In the genomic region with DNA sequence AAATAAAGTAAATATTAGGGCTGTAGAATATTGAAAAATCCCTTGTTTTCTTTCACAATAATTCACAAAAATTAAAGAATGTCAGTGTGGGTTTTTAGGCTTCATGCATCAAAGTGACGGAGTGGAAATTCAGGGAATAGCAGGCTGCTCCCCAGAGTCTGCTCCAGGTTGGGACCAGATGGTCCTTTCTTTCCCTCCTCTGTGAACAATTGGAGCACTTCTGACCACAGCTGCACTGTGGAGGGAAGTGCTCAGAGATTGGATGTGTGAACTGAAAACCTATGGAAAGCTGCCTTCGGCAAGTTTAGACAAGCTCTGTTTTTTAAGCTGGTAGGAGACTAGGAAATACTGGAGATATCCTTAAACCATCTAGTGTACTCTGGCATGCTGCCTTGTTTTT, we compare ENCODE assay signal across 15 mouse cellular contexts.
DNase-seq lines count a peak whose midpoint lies in the region; ATAC-seq and TF ChIP-seq lines count a peak whose summit lies in the region.
"Had no signal": no experiment of that assay in that cellular context is flagged by ENCODE, and none has a peak within 500 bp of the region (broad histone marks: within the 10 kb centered on the region; RNA-seq: fewer than 3 reads in every experiment).

No protein-coding gene starts in this region.

- no peaks in the 10 kb centered on the region for H3K4me1 ChIP-seq in embryonic facial prominence, embryonic 12.5 days
- H3K4me1 ChIP-seq in hindbrain, embryonic 15.5 days (replicated peaks) = no peaks in the 10 kb centered on the region
- H3K4me1 ChIP-seq in midbrain, postnatal 0 days (ENCODE audit: insufficient read depth, low read length) = no peaks in the 10 kb centered on the region

- no peaks in the 10 kb centered on the region for H3K9me3 ChIP-seq in embryonic facial prominence, embryonic 12.5 days
- no peaks in the 10 kb centered on the region for H3K9me3 ChIP-seq in hindbrain, embryonic 15.5 days
- H3K9me3 ChIP-seq in midbrain, postnatal 0 days (ENCODE audit: low read length) = no peaks in the 10 kb centered on the region
- H3K9me3 ChIP-seq: limb, embryonic 13.5 days; neural tube, embryonic 13.5 days had no signal

- no peak overlapping the region for H3K4me2 ChIP-seq in embryonic facial prominence, embryonic 12.5 days (replicated peaks)
- no peak overlapping the region for H3K4me2 ChIP-seq in hindbrain, embryonic 15.5 days
- no peak overlapping the region for H3K4me2 ChIP-seq in midbrain, postnatal 0 days (ENCODE audit: low read depth, low read length, poor library complexity, severe bottlenecking)
- H3K4me2 ChIP-seq: limb, embryonic 13.5 days; neural tube, embryonic 13.5 days had no signal

- no peaks in the 10 kb centered on the region for H3K27me3 ChIP-seq in embryonic facial prominence, embryonic 12.5 days
- no peaks in the 10 kb centered on the region for H3K27me3 ChIP-seq in hindbrain, embryonic 15.5 days
- no peaks in the 10 kb centered on the region for H3K27me3 ChIP-seq in midbrain, postnatal 0 days (ENCODE audit: insufficient read depth, low read length)
- H3K27me3 ChIP-seq: limb, embryonic 13.5 days; neural tube, embryonic 13.5 days had no signal

- 0 out of 2 replicates have a peak, but pooled peaks have one; percentile 60 for ATAC-seq in embryonic facial prominence, embryonic 12.5 days (ENCODE audit: insufficient number of reproducible peaks, insufficient read depth, low FRiP score, low TSS enrichment)
- peak; percentile 63; the same call in 1 of the 2 replicates for ATAC-seq in hindbrain, embryonic 15.5 days (ENCODE audit: low FRiP score, low read depth)
- ATAC-seq in midbrain, postnatal 0 days (ENCODE audit: low FRiP score) = no peak; the same call in 1 of the 2 replicates
- ATAC-seq: activated CD4-positive, CD25-positive, alpha-beta regulatory T cell, adult 4 months had no signal

- H3K27ac ChIP-seq in embryonic facial prominence, embryonic 12.5 days = no peak overlapping the region
- no peak overlapping the region for H3K27ac ChIP-seq in hindbrain, embryonic 15.5 days (replicated peaks)
- H3K27ac ChIP-seq in midbrain, postnatal 0 days (ENCODE audit: low read depth, low read length) = no peak overlapping the region
- H3K27ac ChIP-seq in layer of hippocampus, adult 2 months = no peak overlapping the region
- H3K27ac ChIP-seq: heart, adult 2 months; limb, embryonic 13.5 days; neural tube, embryonic 13.5 days had no signal

- DNase-seq in cerebellum, postnatal 10 days = peak; percentile 39 to 63
- DNase-seq in cerebellum, postnatal 25 days = no peak
- peak; percentile 60 for DNase-seq in midbrain, postnatal 0 days (ENCODE audit: low spot score)
- no peak for DNase-seq in ovary, postnatal 10 days (ENCODE audit: low spot score)
- DNase-seq in layer of hippocampus, adult 2 months (ENCODE audit: low spot score in 2 of 2) = no peak
- no peak for DNase-seq in right cerebral cortex, adult 2 months (ENCODE audit: low spot score in 2 of 2)
- DNase-seq: heart, adult 2 months; kidney, postnatal 25 days; lung, postnatal 14 days; thymus, adult 18-20 months had no signal

- no peak overlapping the region for H3K4me3 ChIP-seq in embryonic facial prominence, embryonic 12.5 days
- H3K4me3 ChIP-seq in hindbrain, embryonic 15.5 days = no peak overlapping the region
- H3K4me3 ChIP-seq in midbrain, postnatal 0 days (ENCODE audit: low read depth, low read length) = no peak overlapping the region
- H3K4me3 ChIP-seq in layer of hippocampus, adult 2 months = no peak overlapping the region
- H3K4me3 ChIP-seq: heart, adult 2 months; limb, embryonic 13.5 days; neural tube, embryonic 13.5 days had no signal

- 25% methylated on average over 2 of the region's 2 CpGs for WGBS in embryonic facial prominence, embryonic 12.5 days
- 36% methylated on average over 2 of the region's 2 CpGs for WGBS in hindbrain, embryonic 15.5 days
- WGBS in midbrain, postnatal 0 days = 48% methylated on average over 2 of the region's 2 CpGs

- no peaks in the 10 kb centered on the region for H3K36me3 ChIP-seq in embryonic facial prominence, embryonic 12.5 days
- H3K36me3 ChIP-seq in hindbrain, embryonic 15.5 days = no peaks in the 10 kb centered on the region
- H3K36me3 ChIP-seq in midbrain, postnatal 0 days (ENCODE audit: insufficient read depth, low read length) = no peaks in the 10 kb centered on the region
- H3K36me3 ChIP-seq: limb, embryonic 13.5 days; neural tube, embryonic 13.5 days had no signal

- no peak overlapping the region for H3K9ac ChIP-seq in embryonic facial prominence, embryonic 12.5 days
- no peak overlapping the region for H3K9ac ChIP-seq in hindbrain, embryonic 15.5 days
- no peak overlapping the region for H3K9ac ChIP-seq in midbrain, postnatal 0 days (replicated peaks; ENCODE audit: low read length, poor library complexity, severe bottlenecking)
- H3K9ac ChIP-seq: limb, embryonic 13.5 days; neural tube, embryonic 13.5 days had no signal

- TF ChIP-seq CTCF in midbrain, postnatal 0 days (IDR thresholded peaks at IDR 0.05) = no peak
- TF ChIP-seq CTCF in layer of hippocampus, adult 2 months (conservative IDR thresholded peaks at IDR 0.05) = no peak

Comparison
In these comparisons a context has a peak if more than half of its experiments do, and no peak if none do; other contexts are left out.
1. DNase-seq: peak in cerebellum, postnatal 10 days (2 of 2) and midbrain, postnatal 0 days (single experiment); none in cerebellum, postnatal 25 days (0 of 2), ovary, postnatal 10 days (single experiment), layer of hippocampus, adult 2 months (0 of 2) and right cerebral cortex, adult 2 months (0 of 2).